Mouse (Mus musculus): Measurements from ENCODE around the gene Endov. TPM values are rescaled to one million over a fixed set of nuclear protein-coding genes. Genes with fewer than 3 reads are reported as not detected.

The Endov gene
- polyA plus RNA-seq, 1 experiment: 18.1 TPM

DNA sequence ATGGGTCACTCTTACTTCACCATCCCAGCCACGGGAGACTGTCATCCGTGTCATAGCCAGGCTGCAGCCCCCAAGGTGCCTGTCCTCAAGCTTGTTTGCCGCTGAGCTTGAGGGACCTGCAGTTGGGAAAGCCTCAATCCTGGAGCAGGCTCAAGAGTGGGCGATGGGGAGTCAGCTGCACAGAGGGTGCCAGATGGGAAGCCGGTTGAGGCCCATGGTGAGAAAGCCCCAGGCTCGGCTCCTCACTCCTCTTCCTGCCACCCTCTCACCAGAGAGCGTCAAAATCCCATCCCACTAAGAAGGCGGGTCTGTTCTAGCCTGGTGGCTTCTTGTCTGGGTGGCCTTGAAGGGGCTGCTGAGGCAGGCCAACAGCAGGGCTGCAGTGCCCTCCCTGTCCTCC is 16.6 kb downstream of the Endov start:
- 92% methylated on average over 8 of the region's 8 CpGs for WGBS
- TF ChIP-seq POLR2A (IDR thresholded peaks at IDR 0.05; ENCODE audit: low read depth, low read length) (no peak), CTCF (IDR thresholded peaks at IDR 0.05; ENCODE audit: extremely low read depth, insufficient read length, insufficient replicate concordance, low read depth, low read length) (no peak)
- Histone ChIP-seq H3K27me3 (ENCODE audit: control insufficient read depth, insufficient read depth, low read length) (no peaks in the 10 kb centered on the region), H3K36me3 (ENCODE audit: control insufficient read depth, insufficient read depth, low read length) (peaks cover 17% of the 10 kb centered on the region), H3K27ac (ENCODE audit: insufficient read depth, low read depth, low read length) (no peak overlapping the region), H3K4me3 (ENCODE audit: low read depth, low read length) (no peak overlapping the region), H3K4me1 (ENCODE audit: control insufficient read depth, insufficient read depth, insufficient read length, low read length) (no peaks in the 10 kb centered on the region)

GRCm38 (mm10) chr11:119509165-119509776 is 18.1 kb downstream of the Endov start:
- H3K4me1 ChIP-seq (ENCODE audit: control insufficient read depth, insufficient read depth, insufficient read length, low read length): no peaks in the 10 kb centered on the region
- no peak overlapping the region for H3K4me3 ChIP-seq (ENCODE audit: low read depth, low read length)
- no peak overlapping the region for H3K27ac ChIP-seq (ENCODE audit: insufficient read depth, low read depth, low read length)
- 70% methylated on average over 5 of the region's 5 CpGs for WGBS
- H3K27me3 ChIP-seq (ENCODE audit: control insufficient read depth, insufficient read depth, low read length): no peaks in the 10 kb centered on the region
- TF ChIP-seq POLR2A (IDR thresholded peaks at IDR 0.05; ENCODE audit: low read depth, low read length) (no peak), CTCF (IDR thresholded peaks at IDR 0.05; ENCODE audit: extremely low read depth, insufficient read length, insufficient replicate concordance, low read depth, low read length) (no peak)
- H3K36me3 ChIP-seq (ENCODE audit: control insufficient read depth, insufficient read depth, low read length): peaks cover 17% of the 10 kb centered on the region

DNA sequence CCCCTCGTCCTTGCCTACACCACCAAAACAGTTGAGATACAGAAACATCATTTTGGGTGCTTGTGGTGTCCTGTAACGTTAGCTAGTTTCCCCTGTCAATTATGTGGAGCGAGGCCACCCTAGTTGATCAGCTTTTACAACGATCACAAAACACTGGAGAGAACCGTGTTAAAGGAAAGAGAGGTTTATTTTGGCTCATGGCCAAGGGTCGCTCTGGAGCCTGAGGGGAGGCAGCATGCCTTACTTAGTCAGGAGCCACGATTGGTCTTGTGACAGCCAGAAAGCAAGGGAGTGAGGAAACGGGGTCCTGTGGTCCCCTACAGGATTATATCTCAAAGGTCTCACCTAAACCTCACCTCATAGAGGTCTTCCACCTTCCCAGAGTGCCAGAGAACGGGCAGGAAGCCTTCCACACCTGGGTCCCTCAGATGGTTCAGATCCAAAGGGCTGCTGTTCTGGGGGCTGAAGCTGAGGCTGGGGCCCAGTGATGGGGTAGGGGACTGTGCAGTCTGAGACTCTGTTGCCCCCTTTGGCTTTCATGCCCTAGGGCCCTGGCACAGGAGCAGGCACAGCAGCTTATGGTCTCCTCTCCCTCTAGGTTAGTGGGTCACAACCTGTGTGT is 22.0 kb downstream of the Endov start:
- Histone ChIP-seq H3K4me1 (ENCODE audit: control insufficient read depth, insufficient read depth, insufficient read length, low read length) (no peaks in the 10 kb centered on the region), H3K27ac (ENCODE audit: insufficient read depth, low read depth, low read length) (no peak overlapping the region), H3K36me3 (ENCODE audit: control insufficient read depth, insufficient read depth, low read length) (0 out of 2 replicates have a peak, but pooled peaks cover under 1% of the 10 kb centered on the region), H3K4me3 (ENCODE audit: low read depth, low read length) (no peak overlapping the region), H3K27me3 (ENCODE audit: control insufficient read depth, insufficient read depth, low read length) (peaks cover 6% of the 10 kb centered on the region; the same call in 1 of the 2 replicates)
- WGBS: 14% methylated on average over 9 of the region's 9 CpGs
- TF ChIP-seq POLR2A (IDR thresholded peaks at IDR 0.05; ENCODE audit: low read depth, low read length): no peak
- TF ChIP-seq CTCF (IDR thresholded peaks at IDR 0.05; ENCODE audit: extremely low read depth, insufficient read length, insufficient replicate concordance, low read depth, low read length): no peak

- TF ChIP-seq POLR2A (IDR thresholded peaks at IDR 0.05; ENCODE audit: low read depth, low read length) (no peak), CTCF (IDR thresholded peaks at IDR 0.05; ENCODE audit: extremely low read depth, insufficient read length, insufficient replicate concordance, low read depth, low read length) (no peak)
- 49% methylated on average over 16 of the region's 16 CpGs for WGBS
- H3K36me3 ChIP-seq (ENCODE audit: control insufficient read depth, insufficient read depth, low read length): no peaks in the 10 kb centered on the region
- H3K27me3 ChIP-seq (ENCODE audit: control insufficient read depth, insufficient read depth, low read length): peaks cover 6% of the 10 kb centered on the region; the same call in 1 of the 2 replicates
- H3K27ac ChIP-seq (ENCODE audit: insufficient read depth, low read depth, low read length): no peak overlapping the region
- H3K4me1 ChIP-seq (ENCODE audit: control insufficient read depth, insufficient read depth, insufficient read length, low read length): no peaks in the 10 kb centered on the region
- no peak overlapping the region for H3K4me3 ChIP-seq (ENCODE audit: low read depth, low read length)
These were observed 23.1 kb downstream of the Endov start for GRCm38 (mm10) chr11:119514108-119514860.

GRCm38 (mm10) chr11:119514967-119515636 is 24.0 kb downstream of the Endov start:
- Histone ChIP-seq H3K4me3 (ENCODE audit: low read depth, low read length) (no peak overlapping the region), H3K4me1 (ENCODE audit: control insufficient read depth, insufficient read depth, insufficient read length, low read length) (no peaks in the 10 kb centered on the region), H3K36me3 (ENCODE audit: control insufficient read depth, insufficient read depth, low read length) (no peaks in the 10 kb centered on the region), H3K27ac (ENCODE audit: insufficient read depth, low read depth, low read length) (no peak overlapping the region), H3K27me3 (ENCODE audit: control insufficient read depth, insufficient read depth, low read length) (peaks cover 6% of the 10 kb centered on the region; the same call in 1 of the 2 replicates)
- TF ChIP-seq POLR2A (IDR thresholded peaks at IDR 0.05; ENCODE audit: low read depth, low read length) (no peak), CTCF (IDR thresholded peaks at IDR 0.05; ENCODE audit: extremely low read depth, insufficient read length, insufficient replicate concordance, low read depth, low read length) (no peak)
- WGBS: 11% methylated on average over 21 of the region's 21 CpGs

- H3K36me3 ChIP-seq (ENCODE audit: control insufficient read depth, insufficient read depth, low read length): no peaks in the 10 kb centered on the region
- no peak for TF ChIP-seq POLR2A (IDR thresholded peaks at IDR 0.05; ENCODE audit: low read depth, low read length)
- no peak for TF ChIP-seq CTCF (IDR thresholded peaks at IDR 0.05; ENCODE audit: extremely low read depth, insufficient read length, insufficient replicate concordance, low read depth, low read length)
- H3K27me3 ChIP-seq (ENCODE audit: control insufficient read depth, insufficient read depth, low read length): peaks cover 6% of the 10 kb centered on the region; the same call in 1 of the 2 replicates
- no peak overlapping the region for H3K4me3 ChIP-seq (ENCODE audit: low read depth, low read length)
- 82% methylated on average over 16 of the region's 16 CpGs for WGBS
- no peak overlapping the region for H3K27ac ChIP-seq (ENCODE audit: insufficient read depth, low read depth, low read length)
- H3K4me1 ChIP-seq (ENCODE audit: control insufficient read depth, insufficient read depth, insufficient read length, low read length): peaks cover 6% of the 10 kb centered on the region; the same call in 1 of the 2 replicates
These were observed 24.9 kb downstream of the Endov start for GRCm38 (mm10) chr11:119515823-119516676.
